Mouse (Mus musculus) CD4-positive naive resting alpha-beta T cell, adult 57 days (primary cell): ENCODE data around the gene Pdpn. TPM values are rescaled to one million over a fixed set of nuclear protein-coding genes. Genes with fewer than 3 reads are reported as not detected.

ENCODE experiments used
- total RNA-seq: library from RNA; stranded (reverse); gene quantifications from one replicate; pipeline ENCODE4 v1.2.4, GENCODE M21; 2023

The Pdpn gene
- total RNA-seq = 1.3 TPM

GRCm38 (mm10) chr4:143299325-143300070 lies at the start of gene Pdpn:
Gene Pdpn, minus strand, starts transcription at chr4:143299564.

Other genes starting within 250 kb of the Pdpn start
- gene Prdm2, start 86.6 kb downstream of the Pdpn start, total RNA-seq = 71.3 TPM
- gene Lrrc38, start 50.2 kb upstream of the Pdpn start, total RNA-seq = not detected
- gene Pramel1, start 94.9 kb upstream of the Pdpn start, total RNA-seq = not detected
- gene Pramef8, start 112.9 kb upstream of the Pdpn start, total RNA-seq = 44.3 TPM
- not detected for gene Oog4, start 150.8 kb upstream of the Pdpn start, total RNA-seq
- gene Gm13043, start 211.8 kb upstream of the Pdpn start, total RNA-seq = not detected
- gene Gm13040, start 236.4 kb upstream of the Pdpn start, total RNA-seq = not detected